Mouse (Mus musculus) effector memory CD4-positive, alpha-beta T cell, adult 5 months (primary cell): ENCODE measurements around the gene 1700123O20Rik. TPM values are rescaled to one million over a fixed set of nuclear protein-coding genes. Genes with fewer than 3 reads are reported as not detected.

Source experiments
- polyA plus RNA-seq: library from polyadenylated mRNA; unstranded; fragments of 100-300 nt; shearing (Covaris generic); gene quantifications from one replicate; pipeline ENCODE4 v1.2.1, GENCODE M21; 2017

Gene 1700123O20Rik
- 53.0 TPM for polyA plus RNA-seq

GRCm38 (mm10) chr14:54686063-54686521, at the start of gene 1700123O20Rik:
Gene 1700123O20Rik (plus strand): TSS chr14:54686216.

GRCm38 (mm10) chr14:54640946-54641304, 45.1 kb upstream of the 1700123O20Rik start, which contains the start of gene Gm17606:
Gene Gm17606 (plus strand): TSS chr14:54640952.

GRCm38 (mm10) chr14:54641305-54641969, 44.6 kb upstream of the 1700123O20Rik start, which contains the start of gene Cdh24:
Gene Cdh24 (minus strand): TSS chr14:54641364.

GRCm38 (mm10) chr14:54686522-54687143, 617 bp downstream of the 1700123O20Rik start, which contains the start of gene Acin1:
Gene Acin1 (minus strand): TSS chr14:54686931.

GRCm38 (mm10) chr14:54698733-54699132, 12.7 kb downstream of the 1700123O20Rik start, which contains the start of gene Gm29776:
Gene Gm29776 (minus strand): TSS chr14:54698833.

GRCm38 (mm10) chr14:54712074-54712473, 26.1 kb downstream of the 1700123O20Rik start, which contains the start of gene Cebpe:
Gene Cebpe (minus strand): TSS chr14:54712174.

Other genes with a start within 250 kb of the 1700123O20Rik start
- 269 TPM for gene Lrp10, start 222.1 kb upstream of the 1700123O20Rik start, polyA plus RNA-seq
- 0.26 TPM for gene Rem2, start 210.1 kb upstream of the 1700123O20Rik start, polyA plus RNA-seq
- gene Prmt5, start 168.7 kb upstream of the 1700123O20Rik start, polyA plus RNA-seq: 26.2 TPM
- 28.5 TPM for gene Haus4, start 131.6 kb upstream of the 1700123O20Rik start, polyA plus RNA-seq
- gene Ajuba, start 108.7 kb upstream of the 1700123O20Rik start, polyA plus RNA-seq: 0.40 TPM
- 0.41 TPM for gene 4931414P19Rik, start 80.2 kb upstream of the 1700123O20Rik start, polyA plus RNA-seq
- gene Psmb5, start 68.2 kb upstream of the 1700123O20Rik start, polyA plus RNA-seq: 112 TPM
- gene Psmb11, start 64.8 kb upstream of the 1700123O20Rik start, polyA plus RNA-seq: not detected
- not detected for gene Gm17606, start 45.3 kb upstream of the 1700123O20Rik start, polyA plus RNA-seq
- gene Cdh24, start 44.9 kb upstream of the 1700123O20Rik start, polyA plus RNA-seq: 3.7 TPM
- 106 TPM for gene Acin1, start 715 bp downstream of the 1700123O20Rik start, polyA plus RNA-seq
- gene Gm29776, start 12.6 kb downstream of the 1700123O20Rik start, polyA plus RNA-seq: 0.16 TPM
- not detected for gene Cebpe, start 26.0 kb downstream of the 1700123O20Rik start, polyA plus RNA-seq
- gene Slc7a8, start 95.7 kb downstream of the 1700123O20Rik start, polyA plus RNA-seq: not detected
- not detected for gene Rnf212b, start 127.9 kb downstream of the 1700123O20Rik start, polyA plus RNA-seq
- gene Homez, start 184.7 kb downstream of the 1700123O20Rik start, polyA plus RNA-seq: 7.2 TPM
- 2.8 TPM for gene Ppp1r3e, start 191.3 kb downstream of the 1700123O20Rik start, polyA plus RNA-seq
- 0.16 TPM for gene Bcl2l2, start 197.2 kb downstream of the 1700123O20Rik start, polyA plus RNA-seq
- gene Gm20521, start 197.2 kb downstream of the 1700123O20Rik start, polyA plus RNA-seq: not detected
- 198 TPM for gene Pabpn1, start 206.3 kb downstream of the 1700123O20Rik start, polyA plus RNA-seq
- gene Slc22a17, start 226.9 kb downstream of the 1700123O20Rik start, polyA plus RNA-seq: 1.7 TPM
- not detected for gene Efs, start 239.9 kb downstream of the 1700123O20Rik start, polyA plus RNA-seq
- gene Il25, start 246.5 kb downstream of the 1700123O20Rik start, polyA plus RNA-seq: not detected